Comparison of ENCODE assay signal across 8 mouse cellular contexts in the genomic region with DNA sequence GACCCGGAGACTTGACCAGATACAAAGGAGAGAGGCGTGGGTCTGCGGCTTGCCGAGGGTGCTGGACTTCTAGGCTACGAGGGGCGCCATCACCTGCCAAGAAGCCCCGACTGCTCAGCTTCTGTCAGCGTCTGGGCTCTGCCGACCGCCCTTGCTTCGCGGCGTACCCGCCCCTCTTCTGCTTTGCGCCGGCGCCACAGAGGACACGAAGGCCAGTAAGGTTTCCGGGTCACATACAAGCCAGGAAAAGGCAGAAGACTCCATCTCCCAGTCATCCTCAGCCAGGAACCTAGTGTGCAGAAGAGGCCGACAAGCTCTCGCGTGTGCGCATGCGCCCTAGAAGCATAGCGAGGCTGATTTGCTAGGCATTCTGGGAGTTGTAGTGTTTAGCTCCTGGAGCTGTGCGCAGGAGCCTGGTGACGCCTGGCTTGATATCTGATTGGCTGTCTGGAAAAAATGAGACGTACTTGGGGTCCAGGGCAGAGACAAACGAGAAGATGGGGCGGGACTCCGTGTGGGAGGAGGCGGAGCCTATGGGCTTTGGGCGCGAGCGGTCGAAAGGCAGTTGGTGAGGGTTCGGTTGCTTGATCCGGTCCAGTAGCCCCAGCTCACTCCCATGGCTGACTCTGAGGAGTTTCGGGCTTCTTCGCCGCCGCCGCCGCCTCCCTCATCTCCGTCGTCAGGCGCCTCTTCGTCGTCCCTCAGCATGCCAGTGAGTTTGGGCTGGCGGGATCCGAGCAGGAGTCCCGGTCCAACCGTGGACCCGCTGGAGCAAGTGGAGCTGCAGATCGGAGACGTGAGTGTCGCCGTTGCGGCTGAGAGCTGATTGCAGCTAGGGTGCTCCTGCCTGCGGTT. TPM values are rescaled to one million over a fixed set of nuclear protein-coding genes. Genes with fewer than 3 reads are reported as not detected.
A peak's percentile ranks its signal among the peaks of the same experiment; 100 is the strongest.
DNase-seq lines count a peak whose midpoint lies in the region; ATAC-seq and TF ChIP-seq lines count a peak whose summit lies in the region.

A gene (plus strand): TSS at position 519 of the 855 bp plus-strand sequence.

- no peak for TF ChIP-seq CTCF in heart, adult 2 months (IDR thresholded peaks at IDR 0.05)

- H3K79me2 ChIP-seq in heart, adult 2 months (replicated peaks; ENCODE audit: control insufficient read depth, insufficient read depth, low read length): no peaks in the 10 kb centered on the region

- peaks cover 25% of the 10 kb centered on the region for H3K36me3 ChIP-seq in embryonic facial prominence, embryonic 14.5 days (ENCODE audit: control insufficient read depth, insufficient read depth, low read length)
- H3K36me3 ChIP-seq in heart, adult 2 months (ENCODE audit: control insufficient read depth, insufficient read depth, low read length): no peaks in the 10 kb centered on the region
- peaks cover 24% of the 10 kb centered on the region for H3K36me3 ChIP-seq in limb, embryonic 13.5 days
- H3K36me3 ChIP-seq in midbrain, embryonic 16.5 days (ENCODE audit: control insufficient read depth, insufficient read depth, low read length): peaks cover 6% of the 10 kb centered on the region

- 0 out of 2 replicates have a peak, but pooled peaks cover 3% of the 10 kb centered on the region for H3K9me3 ChIP-seq in embryonic facial prominence, embryonic 14.5 days (ENCODE audit: control insufficient read depth, low read length)
- H3K9me3 ChIP-seq in limb, embryonic 13.5 days: peaks cover 6% of the 10 kb centered on the region; the same call in 1 of the 2 replicates
- peaks cover 2% of the 10 kb centered on the region; the same call in 1 of the 2 replicates for H3K9me3 ChIP-seq in midbrain, embryonic 16.5 days (replicated peaks; ENCODE audit: control insufficient read depth, low read length, poor library complexity, severe bottlenecking)

- H3K4me1 ChIP-seq in embryonic facial prominence, embryonic 14.5 days (ENCODE audit: control insufficient read depth, insufficient read depth, low read length): peaks cover 6% of the 10 kb centered on the region; the same call in 1 of the 2 replicates
- H3K4me1 ChIP-seq in heart, adult 2 months (ENCODE audit: control insufficient read depth, insufficient read depth, low read length): peaks cover 1% of the 10 kb centered on the region; the same call in 1 of the 2 replicates
- peaks cover 10% of the 10 kb centered on the region for H3K4me1 ChIP-seq in limb, embryonic 13.5 days
- H3K4me1 ChIP-seq in midbrain, embryonic 16.5 days (ENCODE audit: control insufficient read depth, insufficient read depth, low read length): peaks cover 11% of the 10 kb centered on the region

- H3K9ac ChIP-seq in embryonic facial prominence, embryonic 14.5 days (ENCODE audit: low read depth, low read length): peak within 1 kb of the TSS; percentile 86
- peak within 1 kb of the TSS; percentile 74 for H3K9ac ChIP-seq in heart, adult 2 months (ENCODE audit: low read depth, low read length)
- H3K9ac ChIP-seq in limb, embryonic 13.5 days: peak within 1 kb of the TSS; percentile 77
- H3K9ac ChIP-seq in midbrain, embryonic 16.5 days (ENCODE audit: low read depth, low read length): peak within 1 kb of the TSS; percentile 84

- peak within 1 kb of the TSS; percentile 76 for H3K4me2 ChIP-seq in embryonic facial prominence, embryonic 14.5 days (ENCODE audit: low read depth, low read length)
- H3K4me2 ChIP-seq in limb, embryonic 13.5 days (replicated peaks): peak within 1 kb of the TSS; percentile 87
- H3K4me2 ChIP-seq in midbrain, embryonic 16.5 days (ENCODE audit: low read length): peak within 1 kb of the TSS; percentile 87

- no peak; the same call in 1 of the 2 replicates for TF ChIP-seq EP300 in heart, adult 2 months (IDR thresholded peaks at IDR 0.05; ENCODE audit: insufficient read depth, low read depth, low read length)

- peak; percentile 100 for DNase-seq in 3T3-L1 (ENCODE audit: low read depth, low spot score)
- DNase-seq in adrenal gland, postnatal 4 days (ENCODE audit: low spot score in 2 of 2): peak; percentile 71 to 82
- DNase-seq in embryonic facial prominence, embryonic 14.5 days (ENCODE audit: low spot score): peak; percentile 100
- peak; percentile 93 to 98 for DNase-seq in heart, adult 2 months
- peak; percentile 97 to 99 for DNase-seq in kidney, adult 8-10 months
- DNase-seq in spleen, postnatal 10 days (ENCODE audit: low spot score in 2 of 2): peak; percentile 90 to 92

- intact Hi-C loops in heart, adult 2 months (cut with DNase I): no loop called here

- H3K27ac ChIP-seq in embryonic facial prominence, embryonic 14.5 days (replicated peaks; ENCODE audit: low read depth, low read length): peak within 1 kb of the TSS; percentile 90
- peak within 1 kb of the TSS; percentile 97 for H3K27ac ChIP-seq in heart, adult 2 months
- H3K27ac ChIP-seq in limb, embryonic 13.5 days: peak within 1 kb of the TSS; percentile 72
- peak within 1 kb of the TSS; percentile 75 for H3K27ac ChIP-seq in midbrain, embryonic 16.5 days (ENCODE audit: low read length)

- H3K27me3 ChIP-seq in embryonic facial prominence, embryonic 14.5 days (replicated peaks; ENCODE audit: control insufficient read depth, insufficient read depth, low read length): no peaks in the 10 kb centered on the region
- no peaks in the 10 kb centered on the region for H3K27me3 ChIP-seq in heart, adult 2 months (ENCODE audit: control insufficient read depth, insufficient read depth, low read length)
- H3K27me3 ChIP-seq in limb, embryonic 13.5 days: no peaks in the 10 kb centered on the region
- no peaks in the 10 kb centered on the region for H3K27me3 ChIP-seq in midbrain, embryonic 16.5 days (ENCODE audit: control insufficient read depth, insufficient read depth, low read depth, low read length)

- TF ChIP-seq POLR2A in heart, adult 2 months (IDR thresholded peaks at IDR 0.05; ENCODE audit: insufficient read depth, low read depth, low read length): peak; percentile 77

- WGBS in embryonic facial prominence, embryonic 14.5 days: under 1% methylated on average over 52 of the region's 60 CpGs
- under 1% methylated on average over 60 of the region's 60 CpGs for WGBS in heart, adult 2 months
- WGBS in limb, embryonic 13.5 days: under 1% methylated on average over 60 of the region's 60 CpGs
- WGBS in midbrain, embryonic 16.5 days: under 1% methylated on average over 59 of the region's 60 CpGs

- peak within 1 kb of the TSS; percentile 87 for H3K4me3 ChIP-seq in embryonic facial prominence, embryonic 14.5 days (ENCODE audit: low read depth, low read length)
- H3K4me3 ChIP-seq in heart, adult 2 months: peak within 1 kb of the TSS; percentile 72
- peak within 1 kb of the TSS; percentile 78 for H3K4me3 ChIP-seq in limb, embryonic 13.5 days
- H3K4me3 ChIP-seq in midbrain, embryonic 16.5 days (ENCODE audit: low read depth, low read length): peak within 1 kb of the TSS; percentile 79

- ATAC-seq in embryonic facial prominence, embryonic 14.5 days (ENCODE audit: low read depth): peak; percentile 99
- peak; percentile 99 for ATAC-seq in limb, embryonic 13.5 days (ENCODE audit: low FRiP score, low read depth)
- peak; percentile 99 for ATAC-seq in midbrain, embryonic 16.5 days

RNA-seq across cellular contexts. Expression of the gene that starts here (rescaled TPM):
- total RNA-seq in adrenal gland, postnatal 4 days (2021): 1 to 10 TPM; 7.9 to 8.4 TPM
- polyA plus RNA-seq in embryonic facial prominence, embryonic 14.5 days (2014; fragmentation: Nextera tagmentation; extraction: Ambion mirVana): 23.3 and 26.5 TPM in 2 replicates
- total RNA-seq in heart, adult 2 months (2021): 1 to 10 TPM in 1 of 2 experiments, under 1 TPM in 1; 0.99 to 1.7 TPM
- polyA plus RNA-seq in heart, adult 2 months (2012; rRNA removed): 1.2 and 1.8 TPM in 2 replicates
- 35.5 and 35.9 TPM in 2 replicates for polyA plus RNA-seq in limb, embryonic 13.5 days (2015; fragmentation: Nextera tagmentation; extraction: Ambion mirVana)
- polyA plus RNA-seq in midbrain, embryonic 16.5 days (2015; fragmentation: Nextera tagmentation; extraction: Ambion mirVana): 5.3 and 6.4 TPM in 2 replicates

Comparison
In these comparisons a context has a peak if more than half of its experiments do, and no peak if none do; other contexts are left out.
1. Peak in every context shown above with its lines: DNase-seq, ATAC-seq, H3K4me3 ChIP-seq and H3K27ac ChIP-seq.